Mouse (Mus musculus): Measurements from ENCODE around the gene Esrrg.

DNA sequence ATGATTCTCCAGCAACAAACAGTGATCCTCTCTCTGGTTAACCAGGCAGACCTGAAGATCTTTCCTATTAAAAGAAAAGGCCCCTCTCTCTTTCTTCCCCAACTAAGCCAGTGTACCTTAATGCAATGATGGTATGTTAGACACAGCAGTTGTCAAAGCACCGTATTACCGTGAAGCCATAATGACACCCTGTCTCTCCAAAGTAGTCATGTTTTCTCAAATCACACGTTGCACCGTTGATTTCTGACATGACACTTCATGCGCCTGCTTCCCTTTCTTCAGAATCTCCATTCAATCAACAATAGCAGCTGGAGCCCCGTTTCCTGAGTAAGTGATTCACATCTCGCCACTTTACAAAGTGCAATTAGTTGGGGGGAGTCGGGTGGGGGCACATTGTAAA lies 427.4 kb downstream of the Esrrg start:
- TF ChIP-seq CTCF (IDR thresholded peaks at IDR 0.05; ENCODE audit: insufficient read depth, low read depth, low read length), result no peak
- no peak for TF ChIP-seq POLR2A (IDR thresholded peaks at IDR 0.05; ENCODE audit: insufficient read depth, low read depth, low read length)
